Mouse (Mus musculus) cerebellum, adult 11 months (tissue): ENCODE measurements around the gene Arhgap24.
A peak's percentile ranks its signal among the peaks of the same experiment; 100 is the strongest.
"Not testable (repeated sequence)": the region's sequence is repeated elsewhere in the genome, so short reads cannot be mapped to it uniquely, and the experiment has no call there.

Experiments
- DNase-seq: peaks from one replicate; pipeline ENCODE4 v3.0.0; 2022

Gene Arhgap24

GRCm38 (mm10) chr5:102817641-102818040, 336.4 kb downstream of the Arhgap24 start:
- no peak for DNase-seq

DNA sequence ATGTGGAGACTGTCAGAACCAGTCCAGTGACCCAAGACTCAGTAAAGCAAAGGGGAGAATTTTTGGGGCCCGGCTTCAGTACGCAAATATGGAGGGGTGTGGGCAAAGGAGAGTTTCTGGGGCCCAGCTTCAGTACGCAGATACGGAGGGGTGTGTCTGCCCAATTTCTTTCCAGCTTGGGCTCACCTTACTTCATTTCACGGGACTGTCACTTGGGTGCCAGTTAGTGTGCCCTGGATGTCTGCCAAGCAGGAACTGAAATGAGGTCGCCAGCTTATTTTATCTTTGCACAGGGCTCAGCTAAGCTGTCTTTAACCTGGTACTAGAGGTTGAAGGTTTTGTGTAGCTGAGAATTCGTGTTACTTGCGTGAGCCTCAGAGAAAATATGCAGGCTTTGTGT, 344.3 kb downstream of the Arhgap24 start:
- peak; percentile 5 for DNase-seq

DNA sequence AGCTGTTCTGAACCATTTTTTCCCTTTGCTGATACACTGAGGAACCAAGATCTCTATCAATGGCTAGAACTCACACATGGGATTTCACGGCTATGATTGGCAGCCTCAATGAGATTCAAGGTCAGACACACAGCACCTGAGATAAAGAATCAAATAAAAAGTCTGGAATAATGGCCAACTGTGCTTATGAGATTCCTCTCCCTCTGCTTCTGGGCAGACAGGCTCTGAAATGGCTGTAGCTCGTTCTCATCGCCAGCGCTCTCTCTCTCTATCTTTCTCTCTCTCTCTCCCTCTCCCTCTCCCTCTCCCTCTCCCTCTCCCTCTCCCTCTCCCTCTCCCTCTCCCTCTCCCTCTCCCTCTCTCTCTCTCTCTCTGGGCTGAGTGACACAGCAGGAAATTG, 357.9 kb downstream of the Arhgap24 start:
- DNase-seq, result no peak

GRCm38 (mm10) chr5:102843934-102844709, 362.9 kb downstream of the Arhgap24 start:
- no peak for DNase-seq

GRCm38 (mm10) chr5:102844731-102845598, 363.8 kb downstream of the Arhgap24 start:
- DNase-seq, result peak; percentile 10

- DNase-seq, result no peak
Observed at GRCm38 (mm10) chr5:102845800-102846199, 364.6 kb downstream of the Arhgap24 start.

- no peak for DNase-seq
Observed at GRCm38 (mm10) chr5:102847859-102848258, 366.7 kb downstream of the Arhgap24 start.

- no peak for DNase-seq
Observed at GRCm38 (mm10) chr5:102851761-102852160, 370.6 kb downstream of the Arhgap24 start.

- no peak for DNase-seq
Observed at GRCm38 (mm10) chr5:102853750-102854149, 372.6 kb downstream of the Arhgap24 start.

GRCm38 (mm10) chr5:102855805-102856204, 374.6 kb downstream of the Arhgap24 start:
- no peak for DNase-seq

GRCm38 (mm10) chr5:102858047-102858446, 376.9 kb downstream of the Arhgap24 start:
- no peak for DNase-seq

- no peak for DNase-seq
Observed at GRCm38 (mm10) chr5:102859749-102860148, 378.6 kb downstream of the Arhgap24 start.

GRCm38 (mm10) chr5:102868196-102868595, 387.0 kb downstream of the Arhgap24 start:
- no peak for DNase-seq

DNA sequence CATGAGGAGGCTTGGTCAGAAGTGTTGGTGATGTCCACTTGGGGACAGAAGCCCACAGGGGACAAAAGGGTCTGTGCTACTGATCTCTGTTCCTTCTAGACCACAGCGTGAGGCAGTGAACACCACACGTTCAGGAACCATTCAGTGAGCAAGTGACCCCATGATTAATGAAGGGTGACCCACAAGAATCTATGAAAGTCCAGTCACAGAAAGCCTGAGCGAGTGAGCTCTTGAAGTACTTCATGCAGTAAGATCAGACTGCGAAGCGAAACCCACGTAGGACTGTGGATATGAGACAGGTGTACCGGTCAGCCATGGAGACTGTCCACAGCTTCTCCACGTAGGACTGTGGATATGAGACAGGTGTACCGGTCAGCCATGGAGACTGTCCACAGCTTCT, 391.8 kb downstream of the Arhgap24 start:
- DNase-seq, result not testable (repeated sequence)

DNA sequence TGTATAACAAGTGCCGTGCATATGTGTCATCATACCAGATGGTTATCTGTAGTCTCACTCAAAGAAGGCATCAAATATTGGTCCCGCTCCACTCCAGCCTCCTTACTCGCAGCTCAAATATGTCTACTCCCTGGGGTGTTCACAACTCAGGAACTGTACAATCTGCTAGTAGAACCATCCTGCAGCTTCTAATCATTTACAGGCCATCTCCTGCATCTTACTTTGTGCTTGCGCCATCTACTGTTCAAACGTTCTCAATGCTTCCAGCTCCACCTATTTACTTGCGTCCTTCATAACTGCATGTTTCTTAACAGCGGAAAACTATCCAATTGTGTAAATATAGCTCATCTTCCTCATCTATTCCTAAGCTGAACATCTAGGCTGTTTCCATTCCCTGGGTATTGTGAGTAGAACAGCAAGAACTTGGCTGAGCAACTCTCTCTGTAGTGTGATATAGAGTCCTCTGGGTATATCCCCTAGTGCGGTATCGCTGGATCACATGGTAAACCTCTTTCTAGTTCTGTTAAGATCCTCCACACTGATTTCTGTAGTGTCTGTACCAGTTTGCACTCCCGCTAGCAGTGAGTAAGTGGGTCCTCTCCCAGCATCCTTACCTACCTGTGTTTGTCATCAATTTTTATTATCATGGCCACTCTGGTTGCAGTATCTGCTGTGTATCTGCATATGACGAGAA, 393.6 kb downstream of the Arhgap24 start:
- peak; percentile 33 for DNase-seq

DNA sequence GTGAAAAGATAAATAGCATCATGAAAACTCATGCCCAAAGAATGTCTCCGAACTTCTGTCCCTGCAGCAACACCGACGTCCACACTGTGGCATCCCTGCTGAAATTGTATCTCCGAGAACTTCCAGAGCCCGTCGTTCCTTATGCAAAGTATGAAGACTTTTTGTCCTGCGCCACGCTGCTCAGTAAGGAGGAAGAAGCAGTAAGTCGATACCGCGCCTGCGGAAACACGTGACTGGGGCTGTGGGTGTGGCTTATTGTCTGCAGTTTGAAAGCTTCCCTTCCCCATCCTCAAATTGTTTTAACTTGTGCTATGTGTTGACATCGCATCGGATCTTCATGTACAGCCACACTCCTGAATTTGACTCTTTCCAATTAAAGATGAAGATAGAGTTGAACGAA, 394.4 kb downstream of the Arhgap24 start:
- no peak for DNase-seq

DNA sequence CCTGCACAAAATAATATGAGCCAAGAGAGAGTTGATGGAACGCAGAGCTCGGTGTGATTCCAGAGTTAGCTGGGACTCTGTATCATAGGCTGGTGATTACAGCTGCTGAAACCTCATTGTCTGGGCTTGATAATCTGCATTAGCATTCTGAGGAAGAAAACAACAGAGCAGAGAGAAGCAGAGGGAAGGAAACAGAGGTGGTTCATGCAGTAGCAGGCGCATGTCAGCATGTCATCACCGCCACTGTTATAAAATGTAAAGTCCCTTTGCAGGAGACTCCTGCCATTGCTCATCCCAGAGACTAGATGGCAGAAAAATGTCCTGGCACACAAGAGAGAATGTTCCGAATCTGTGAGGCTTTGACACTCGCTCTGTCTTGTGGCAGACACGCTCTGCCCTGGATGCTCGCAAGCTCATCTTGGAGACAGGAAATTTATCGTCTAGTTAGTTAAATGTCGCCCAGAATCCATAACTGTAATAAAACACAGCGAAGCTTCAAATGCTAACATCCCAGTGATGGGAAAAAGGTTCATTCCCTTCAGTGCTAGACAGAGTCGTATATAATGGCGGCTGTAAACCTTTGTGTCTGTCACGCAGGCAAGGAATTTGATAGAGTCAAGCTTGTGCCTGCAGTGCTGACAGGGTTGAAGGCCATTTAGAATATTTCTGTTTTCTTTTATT, 407.4 kb downstream of the Arhgap24 start:
- DNase-seq, result no peak

GRCm38 (mm10) chr5:102889163-102889488, 407.9 kb downstream of the Arhgap24 start:
- no peak for DNase-seq

DNA sequence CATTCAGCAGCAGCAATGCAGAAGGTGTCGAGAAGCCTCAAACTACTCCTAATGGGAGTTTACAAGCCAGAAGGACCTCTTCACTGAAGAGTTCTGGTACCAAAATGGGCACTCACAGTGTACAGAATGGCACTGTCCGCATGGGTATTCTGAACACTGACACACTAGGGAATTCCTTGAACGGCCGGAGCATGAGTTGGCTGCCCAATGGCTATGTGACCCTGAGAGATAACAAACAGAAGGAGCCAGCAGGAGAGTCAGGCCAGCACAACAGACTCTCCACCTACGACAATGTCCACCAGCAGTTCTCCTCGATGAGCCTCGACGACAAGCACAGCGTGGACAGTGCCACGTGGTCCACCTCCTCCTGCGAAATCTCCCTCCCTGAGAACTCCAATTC, 411.0 kb downstream of the Arhgap24 start:
- no peak for DNase-seq

GRCm38 (mm10) chr5:102898301-102898700, 417.1 kb downstream of the Arhgap24 start:
- DNase-seq, result no peak

DNA sequence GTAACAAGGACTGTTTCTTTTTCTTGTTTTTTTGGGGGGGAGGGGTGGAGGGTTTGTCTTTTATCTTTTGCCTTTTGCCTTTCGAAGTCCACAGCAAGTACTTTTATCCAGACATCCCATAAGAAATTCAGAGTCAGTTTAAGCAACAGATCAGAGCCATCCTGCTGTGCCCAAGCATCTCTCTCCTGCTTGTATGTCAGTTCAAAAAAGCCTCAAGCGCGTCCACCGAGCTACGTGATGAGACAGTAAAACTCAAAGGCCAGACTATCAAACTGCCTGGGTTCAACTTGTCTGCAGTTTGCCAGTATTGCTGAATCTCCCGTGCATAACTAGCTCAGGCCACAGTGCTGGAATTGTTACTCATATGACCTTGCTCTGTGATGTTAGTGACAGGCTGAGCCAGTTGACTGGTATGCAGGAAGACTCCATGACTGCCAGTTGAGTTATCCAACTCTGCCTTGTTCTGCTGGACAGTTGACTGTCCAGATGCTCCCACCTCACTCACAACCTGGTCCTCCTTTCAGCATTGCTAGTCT, 418.6 kb downstream of the Arhgap24 start:
- DNase-seq, result no peak

DNA sequence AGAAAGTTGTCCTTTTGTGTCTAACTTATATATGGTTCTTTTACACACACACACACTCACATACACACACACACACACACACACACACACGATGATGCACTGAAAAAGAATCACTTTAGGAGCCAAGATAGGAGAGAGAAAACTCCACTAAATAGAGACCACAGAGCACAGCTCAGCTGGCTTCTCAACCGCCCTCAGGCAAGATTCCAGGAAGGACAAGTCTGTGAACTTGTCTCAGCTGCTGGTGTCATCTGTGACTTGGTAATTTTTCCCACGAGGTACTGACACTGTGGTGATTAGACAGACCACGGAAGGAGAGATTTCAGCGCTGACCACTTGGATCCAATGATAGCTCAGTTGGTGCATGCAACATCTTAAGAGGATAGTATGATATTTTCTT, 420.0 kb downstream of the Arhgap24 start:
- DNase-seq, result no peak

DNA sequence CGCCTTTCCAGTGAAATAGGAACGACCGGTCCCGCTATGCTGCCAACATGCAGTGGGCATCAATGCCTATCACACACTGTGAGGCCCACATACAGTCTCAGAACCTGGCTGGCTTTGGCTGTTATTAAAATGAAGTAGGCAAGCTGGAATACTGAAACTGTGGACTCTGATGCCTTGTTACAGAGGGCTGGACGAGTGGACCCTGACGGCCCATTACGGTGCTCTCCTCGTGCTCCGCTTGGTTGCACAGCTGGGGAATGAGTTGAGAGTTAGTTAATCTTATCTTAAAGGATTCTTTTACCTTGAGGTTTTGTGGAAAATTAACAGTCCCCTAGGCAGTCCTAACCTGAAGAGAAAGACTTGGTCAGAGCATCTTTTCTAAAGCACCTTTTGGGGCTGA, 422.3 kb downstream of the Arhgap24 start:
- no peak for DNase-seq
